Mouse (Mus musculus): ENCODE results near the gene Adamtsl1.

- TF ChIP-seq CTCF (IDR thresholded peaks at IDR 0.05; ENCODE audit: extremely low read depth, insufficient read depth, insufficient read length, insufficient replicate concordance) (no peak), POLR2A (IDR thresholded peaks at IDR 0.05; ENCODE audit: low read depth, low read length) (no peak)
Measured at GRCm38 (mm10) chr4:86108325-86108724, 594.4 kb downstream of the Adamtsl1 start.

All from spleen, adult 2 months (tissue).